Mouse (Mus musculus): ENCODE results near the gene 4632433K11Rik. TPM values are rescaled to one million over a fixed set of nuclear protein-coding genes. Genes with fewer than 3 reads are reported as not detected.
A peak's percentile ranks its signal among the peaks of the same experiment; 100 is the strongest.
"Not testable (repeated sequence)": the region's sequence is repeated elsewhere in the genome, so short reads cannot be mapped to it uniquely, and the experiment has no call there.

Gene 4632433K11Rik
- polyA plus RNA-seq, 1 experiment from 2014 or later, result not detected

GRCm38 (mm10) chr7:5016920-5017319, 17.0 kb upstream of the 4632433K11Rik start:
- Histone ChIP-seq H3K27ac (ENCODE audit: low read depth, low read length) (no peak overlapping the region), H3K4me1 (replicated peaks; ENCODE audit: control insufficient read depth, insufficient read depth, low read length) (0 out of 2 replicates have a peak, but pooled peaks cover 2% of the 10 kb centered on the region), H3K4me3 (ENCODE audit: low read depth, low read length) (no peak overlapping the region), H3K4me2 (replicated peaks; ENCODE audit: low read depth, low read length) (no peak overlapping the region), H3K9me3 (ENCODE audit: control insufficient read depth, low read length) (no peaks in the 10 kb centered on the region), H3K36me3 (ENCODE audit: control insufficient read depth, insufficient read depth, low read length) (no peaks in the 10 kb centered on the region; the same call in 1 of the 2 replicates), H3K27me3 (ENCODE audit: control insufficient read depth, insufficient read depth, low read length) (no peaks in the 10 kb centered on the region), H3K9ac (ENCODE audit: low read depth, low read length) (no peak overlapping the region)
- WGBS, result 94% methylated on average over 2 of the region's 2 CpGs
- no peak for ATAC-seq (ENCODE audit: low FRiP score)
- no peak for DNase-seq (ENCODE audit: low spot score)

- H3K9ac ChIP-seq (ENCODE audit: low read depth, low read length), result no peak overlapping the region
- no peak overlapping the region for H3K4me3 ChIP-seq (ENCODE audit: low read depth, low read length)
- H3K27me3 ChIP-seq (ENCODE audit: control insufficient read depth, insufficient read depth, low read length), result no peaks in the 10 kb centered on the region
- no peak overlapping the region for H3K27ac ChIP-seq (ENCODE audit: low read depth, low read length)
- DNase-seq (ENCODE audit: low spot score) (no peak), ATAC-seq (ENCODE audit: low FRiP score) (no peak)
- no peaks in the 10 kb centered on the region for H3K36me3 ChIP-seq (ENCODE audit: control insufficient read depth, insufficient read depth, low read length)
- 88% methylated on average over 16 of the region's 16 CpGs for WGBS
- no peak overlapping the region for H3K4me2 ChIP-seq (replicated peaks; ENCODE audit: low read depth, low read length)
- H3K4me1 ChIP-seq (replicated peaks; ENCODE audit: control insufficient read depth, insufficient read depth, low read length), result 0 out of 2 replicates have a peak, but pooled peaks cover 2% of the 10 kb centered on the region
- no peaks in the 10 kb centered on the region for H3K9me3 ChIP-seq (ENCODE audit: control insufficient read depth, low read length)
Observed at GRCm38 (mm10) chr7:5017352-5017751, 16.6 kb upstream of the 4632433K11Rik start.

- ATAC-seq (ENCODE audit: low FRiP score) (no peak), DNase-seq (ENCODE audit: low spot score) (no peak)
- Histone ChIP-seq H3K36me3 (ENCODE audit: control insufficient read depth, insufficient read depth, low read length) (no peaks in the 10 kb centered on the region), H3K4me3 (ENCODE audit: low read depth, low read length) (no peak overlapping the region), H3K4me2 (replicated peaks; ENCODE audit: low read depth, low read length) (no peak overlapping the region), H3K9me3 (ENCODE audit: control insufficient read depth, low read length) (no peaks in the 10 kb centered on the region), H3K27ac (ENCODE audit: low read depth, low read length) (no peak overlapping the region), H3K27me3 (ENCODE audit: control insufficient read depth, insufficient read depth, low read length) (no peaks in the 10 kb centered on the region), H3K9ac (ENCODE audit: low read depth, low read length) (no peak overlapping the region), H3K4me1 (replicated peaks; ENCODE audit: control insufficient read depth, insufficient read depth, low read length) (0 out of 2 replicates have a peak, but pooled peaks cover 2% of the 10 kb centered on the region)
- 97% methylated on average over 21 of the region's 21 CpGs for WGBS
Observed at GRCm38 (mm10) chr7:5017931-5018330, 16.0 kb upstream of the 4632433K11Rik start.

- not testable (repeated sequence) for ATAC-seq (ENCODE audit: low FRiP score); H3K4me1 ChIP-seq (replicated peaks; ENCODE audit: control insufficient read depth, insufficient read depth, low read length); H3K27me3 ChIP-seq (ENCODE audit: control insufficient read depth, insufficient read depth, low read length); DNase-seq (ENCODE audit: low spot score); H3K9me3 ChIP-seq (ENCODE audit: control insufficient read depth, low read length); H3K36me3 ChIP-seq (ENCODE audit: control insufficient read depth, insufficient read depth, low read length)
- H3K4me3 ChIP-seq (ENCODE audit: low read depth, low read length), result peak overlapping the region; percentile 87
- H3K27ac ChIP-seq (ENCODE audit: low read depth, low read length), result peak overlapping the region; percentile 90
- H3K9ac ChIP-seq (ENCODE audit: low read depth, low read length), result peak overlapping the region; percentile 46; the same call in 1 of the 2 replicates
- WGBS, result 34% methylated on average over 8 of the region's 8 CpGs
- peak overlapping the region; percentile 38 for H3K4me2 ChIP-seq (replicated peaks; ENCODE audit: low read depth, low read length)
Observed at GRCm38 (mm10) chr7:5019576-5019975, 14.3 kb upstream of the 4632433K11Rik start.

- Histone ChIP-seq H3K9me3 (ENCODE audit: control insufficient read depth, low read length) (no peaks in the 10 kb centered on the region), H3K27me3 (ENCODE audit: control insufficient read depth, insufficient read depth, low read length) (no peaks in the 10 kb centered on the region), H3K4me3 (ENCODE audit: low read depth, low read length) (peak within 1 kb of the TSS; percentile 87), H3K36me3 (ENCODE audit: control insufficient read depth, insufficient read depth, low read length) (peaks cover 4% of the 10 kb centered on the region; the same call in 1 of the 2 replicates), H3K27ac (ENCODE audit: low read depth, low read length) (peak within 1 kb of the TSS; percentile 90), H3K9ac (ENCODE audit: low read depth, low read length) (peak within 1 kb of the TSS; percentile 96), H3K4me2 (replicated peaks; ENCODE audit: low read depth, low read length) (peak within 1 kb of the TSS; percentile 81), H3K4me1 (replicated peaks; ENCODE audit: control insufficient read depth, insufficient read depth, low read length) (0 out of 2 replicates have a peak, but pooled peaks cover 2% of the 10 kb centered on the region)
- DNase-seq (ENCODE audit: low spot score) (peak; percentile 99), ATAC-seq (ENCODE audit: low FRiP score) (peak; percentile 87)
- under 1% methylated on average over 34 of the region's 49 CpGs for WGBS
Observed at GRCm38 (mm10) chr7:5020000-5020681, 13.8 kb upstream of the 4632433K11Rik start, which contains the start of the genes Zfp865 and Ccdc106. Zfp865 (plus strand) TSS chr7:5020376. Ccdc106 (plus strand) TSS chr7:5020553.

- WGBS, result under 1% methylated on average over 11 of the region's 15 CpGs
Observed at GRCm38 (mm10) chr7:5020685-5021084, 13.2 kb upstream of the 4632433K11Rik start.

GRCm38 (mm10) chr7:5021197-5021596, 12.7 kb upstream of the 4632433K11Rik start:
- H3K27me3 ChIP-seq (ENCODE audit: control insufficient read depth, insufficient read depth, low read length), result no peaks in the 10 kb centered on the region
- H3K9ac ChIP-seq (ENCODE audit: low read depth, low read length), result peak overlapping the region; percentile 96
- no peak for DNase-seq (ENCODE audit: low spot score)
- peak overlapping the region; percentile 87 for H3K4me3 ChIP-seq (ENCODE audit: low read depth, low read length)
- H3K36me3 ChIP-seq (ENCODE audit: control insufficient read depth, insufficient read depth, low read length), result peaks cover 4% of the 10 kb centered on the region; the same call in 1 of the 2 replicates
- no peak for ATAC-seq (ENCODE audit: low FRiP score)
- H3K9me3 ChIP-seq (ENCODE audit: control insufficient read depth, low read length), result no peaks in the 10 kb centered on the region
- H3K4me2 ChIP-seq (replicated peaks; ENCODE audit: low read depth, low read length), result peak overlapping the region; percentile 81
- H3K4me1 ChIP-seq (replicated peaks; ENCODE audit: control insufficient read depth, insufficient read depth, low read length), result 0 out of 2 replicates have a peak, but pooled peaks cover 2% of the 10 kb centered on the region
- no peak overlapping the region for H3K27ac ChIP-seq (ENCODE audit: low read depth, low read length)
- WGBS, result 54% methylated on average over 5 of the region's 5 CpGs

More at GRCm38 (mm10) chr7:5020685-5021084, 13.2 kb upstream of the 4632433K11Rik start:
- Histone ChIP-seq H3K4me3 (ENCODE audit: low read depth, low read length) (peak overlapping the region; percentile 87), H3K4me2 (replicated peaks; ENCODE audit: low read depth, low read length) (peak overlapping the region; percentile 81), H3K36me3 (ENCODE audit: control insufficient read depth, insufficient read depth, low read length) (peaks cover 4% of the 10 kb centered on the region; the same call in 1 of the 2 replicates), H3K27me3 (ENCODE audit: control insufficient read depth, insufficient read depth, low read length) (no peaks in the 10 kb centered on the region), H3K27ac (ENCODE audit: low read depth, low read length) (peak overlapping the region; percentile 90), H3K9ac (ENCODE audit: low read depth, low read length) (peak overlapping the region; percentile 96), H3K9me3 (ENCODE audit: control insufficient read depth, low read length) (no peaks in the 10 kb centered on the region), H3K4me1 (replicated peaks; ENCODE audit: control insufficient read depth, insufficient read depth, low read length) (0 out of 2 replicates have a peak, but pooled peaks cover 2% of the 10 kb centered on the region)
- peak; percentile 12 for ATAC-seq (ENCODE audit: low FRiP score)
- DNase-seq (ENCODE audit: low spot score), result no peak

- no peak overlapping the region for H3K4me3 ChIP-seq (ENCODE audit: low read depth, low read length)
- peaks cover 13% of the 10 kb centered on the region for H3K9me3 ChIP-seq (ENCODE audit: control insufficient read depth, low read length)
- no peak for ATAC-seq (ENCODE audit: low FRiP score)
- no peak for DNase-seq (ENCODE audit: low spot score)
- H3K27ac ChIP-seq (ENCODE audit: low read depth, low read length), result no peak overlapping the region
- H3K9ac ChIP-seq (ENCODE audit: low read depth, low read length), result no peak overlapping the region
- no peaks in the 10 kb centered on the region for H3K4me1 ChIP-seq (replicated peaks; ENCODE audit: control insufficient read depth, insufficient read depth, low read length)
- WGBS, result 95% methylated on average over 22 of the region's 22 CpGs
- H3K4me2 ChIP-seq (replicated peaks; ENCODE audit: low read depth, low read length), result no peak overlapping the region
- peaks cover 46% of the 10 kb centered on the region for H3K36me3 ChIP-seq (ENCODE audit: control insufficient read depth, insufficient read depth, low read length)
- H3K27me3 ChIP-seq (ENCODE audit: control insufficient read depth, insufficient read depth, low read length), result no peaks in the 10 kb centered on the region
Observed at GRCm38 (mm10) chr7:5029543-5029942, 4.4 kb upstream of the 4632433K11Rik start.
